Mouse (Mus musculus) embryonic facial prominence, embryonic 10.5 days (tissue): Measurements from ENCODE around the gene Nisch. TPM values are rescaled to one million over a fixed set of nuclear protein-coding genes. Genes with fewer than 3 reads are reported as not detected.

Experiments
- DNase-seq: peaks from one replicate; pipeline ENCODE4 v3.0.0-alpha.2; 2017; ENCODE audit warnings: low spot score
- H3K27ac ChIP-seq: fragments of 300-500 bp; sonication (generic); replicated peaks from 2 replicates; pipeline ENCODE4 v1.5.1; 2016; ENCODE audit warnings: mild to moderate bottlenecking
- H3K27me3 ChIP-seq: fragments of 300-500 bp; sonication (generic); replicated peaks from 2 replicates; pipeline ENCODE4 v1.6.1; 2016; ENCODE audit warnings: low read depth, mild to moderate bottlenecking; ENCODE audit not compliant: poor library complexity, severe bottlenecking
- H3K36me3 ChIP-seq: fragments of 300-500 bp; sonication (generic); replicated peaks from 2 replicates; pipeline ENCODE4 v1.6.1; 2016; ENCODE audit warnings: mild to moderate bottlenecking, moderate library complexity
- H3K4me1 ChIP-seq: fragments of 300-500 bp; sonication (generic); 2 replicates; pipeline ENCODE4 v1.6.1; 2016
- H3K4me3 ChIP-seq: fragments of 300-500 bp; sonication (generic); 2 replicates; pipeline ENCODE4 v1.5.1; 2016; ENCODE audit warnings: mild to moderate bottlenecking, moderate library complexity
- H3K9me3 ChIP-seq: fragments of 300-500 bp; sonication (generic); 2 replicates; pipeline ENCODE4 v1.6.1; 2016; ENCODE audit warnings: mild to moderate bottlenecking
- WGBS: fragments of 180-500 bp; shearing (Covaris S2); methylation state at CpG from one replicate; pipeline ENCODE4 v1.1.7; 2016; 5-methylcytosine and 5-hydroxymethylcytosine counted together
- polyA plus RNA-seq: library from polyadenylated mRNA; unstranded; fragments of >200 nt; fragmentation: Nextera tagmentation; extraction: Ambion mirVana; gene quantifications from 2 replicates; pipeline ENCODE4 v1.2.1, GENCODE M21; 2016

Gene Nisch
- polyA plus RNA-seq, 1 experiment from 2014 or later, result 476 TPM

GRCm38 (mm10) chr14:31130236-31131220, 86.2 kb downstream of the Nisch start, which contains the start of gene Nt5dc2:
Gene Nt5dc2, plus strand, starts transcription at chr14:31131053.
- H3K9me3 ChIP-seq, result no peaks in the 10 kb centered on the region

GRCm38 (mm10) chr14:31129326-31130235, 87.2 kb downstream of the Nisch start:
- peaks cover 83% of the 10 kb centered on the region for H3K4me1 ChIP-seq
- DNase-seq, result no peak
- no peaks in the 10 kb centered on the region for H3K9me3 ChIP-seq
- peak overlapping the region; percentile 92 for H3K27ac ChIP-seq
- no peaks in the 10 kb centered on the region for H3K27me3 ChIP-seq
- H3K4me3 ChIP-seq, result peak overlapping the region; percentile 86
- 68% methylated on average over 15 of the region's 15 CpGs for WGBS
- peaks cover 43% of the 10 kb centered on the region for H3K36me3 ChIP-seq

More at GRCm38 (mm10) chr14:31130236-31131220, 86.2 kb downstream of the Nisch start, which contains the start of gene Nt5dc2:
- peak within 1 kb of the TSS; percentile 76 for H3K4me3 ChIP-seq
- DNase-seq, result peak; percentile 97
- H3K27me3 ChIP-seq, result no peaks in the 10 kb centered on the region
- H3K36me3 ChIP-seq, result peaks cover 46% of the 10 kb centered on the region
- 5% methylated on average over 63 of the region's 63 CpGs for WGBS
- peaks cover 74% of the 10 kb centered on the region for H3K4me1 ChIP-seq
- peak within 1 kb of the TSS; percentile 92 for H3K27ac ChIP-seq

- peak within 1 kb of the TSS; percentile 86 for H3K4me3 ChIP-seq
- DNase-seq, result peak; percentile 99
- H3K4me1 ChIP-seq, result peaks cover 77% of the 10 kb centered on the region
- peaks cover 43% of the 10 kb centered on the region for H3K36me3 ChIP-seq
- H3K27ac ChIP-seq, result peak within 1 kb of the TSS; percentile 92
- H3K27me3 ChIP-seq, result no peaks in the 10 kb centered on the region
- under 1% methylated on average over 33 of the region's 33 CpGs for WGBS
- no peaks in the 10 kb centered on the region for H3K9me3 ChIP-seq
Measured at GRCm38 (mm10) chr14:31128826-31129219, 87.9 kb downstream of the Nisch start, which contains the start of gene Smim4. Gene Smim4, minus strand, starts transcription at chr14:31128956.

DNA sequence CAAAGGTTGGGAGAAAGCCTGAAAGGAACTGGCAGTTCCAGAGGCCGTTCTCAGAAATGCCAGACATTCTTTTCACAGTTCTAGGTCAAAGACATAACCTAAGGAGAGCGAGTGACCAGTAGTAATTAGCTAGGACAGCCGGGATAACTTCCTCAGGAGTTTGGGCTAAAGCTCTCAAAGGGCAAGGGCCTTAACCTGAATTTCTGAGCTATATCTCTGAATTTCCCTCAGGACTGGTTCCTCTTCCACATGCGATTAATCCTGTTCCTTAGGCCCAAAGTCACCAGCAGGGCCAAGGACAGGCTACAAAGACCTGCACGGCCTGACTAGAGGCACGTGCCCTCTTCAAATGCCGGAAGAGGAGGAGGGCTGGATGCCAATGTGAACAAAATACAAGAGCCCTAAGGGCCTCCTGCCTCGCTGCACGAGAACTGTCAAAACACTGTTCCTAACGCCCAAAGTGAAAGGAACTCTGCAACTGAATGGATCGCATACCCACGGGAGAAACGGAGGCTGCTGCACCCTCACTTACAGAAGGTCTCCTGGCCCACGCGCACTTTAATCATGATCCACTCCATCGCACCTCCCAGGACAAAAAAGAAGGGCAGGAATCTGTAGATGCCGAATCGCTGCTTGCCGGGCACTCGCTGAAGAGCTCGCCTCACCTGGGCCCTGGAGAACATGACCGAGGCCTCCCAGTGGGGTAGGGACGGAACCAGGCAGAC, 88.5 kb downstream of the Nisch start:
- Histone ChIP-seq H3K4me3 (peak overlapping the region; percentile 86), H3K27ac (peak overlapping the region; percentile 92), H3K4me1 (peaks cover 72% of the 10 kb centered on the region), H3K27me3 (no peaks in the 10 kb centered on the region), H3K9me3 (no peaks in the 10 kb centered on the region), H3K36me3 (peaks cover 42% of the 10 kb centered on the region)
- 1% methylated on average over 23 of the region's 23 CpGs for WGBS
- DNase-seq, result peak; percentile 58

GRCm38 (mm10) chr14:31126826-31127225, 89.9 kb downstream of the Nisch start:
- H3K4me1 ChIP-seq, result peaks cover 57% of the 10 kb centered on the region
- DNase-seq, result no peak
- H3K27me3 ChIP-seq, result no peaks in the 10 kb centered on the region
- H3K27ac ChIP-seq, result no peak overlapping the region
- 95% methylated on average over 8 of the region's 8 CpGs for WGBS
- peaks cover 45% of the 10 kb centered on the region for H3K36me3 ChIP-seq
- H3K9me3 ChIP-seq, result no peaks in the 10 kb centered on the region
- H3K4me3 ChIP-seq, result peak overlapping the region; percentile 86

DNA sequence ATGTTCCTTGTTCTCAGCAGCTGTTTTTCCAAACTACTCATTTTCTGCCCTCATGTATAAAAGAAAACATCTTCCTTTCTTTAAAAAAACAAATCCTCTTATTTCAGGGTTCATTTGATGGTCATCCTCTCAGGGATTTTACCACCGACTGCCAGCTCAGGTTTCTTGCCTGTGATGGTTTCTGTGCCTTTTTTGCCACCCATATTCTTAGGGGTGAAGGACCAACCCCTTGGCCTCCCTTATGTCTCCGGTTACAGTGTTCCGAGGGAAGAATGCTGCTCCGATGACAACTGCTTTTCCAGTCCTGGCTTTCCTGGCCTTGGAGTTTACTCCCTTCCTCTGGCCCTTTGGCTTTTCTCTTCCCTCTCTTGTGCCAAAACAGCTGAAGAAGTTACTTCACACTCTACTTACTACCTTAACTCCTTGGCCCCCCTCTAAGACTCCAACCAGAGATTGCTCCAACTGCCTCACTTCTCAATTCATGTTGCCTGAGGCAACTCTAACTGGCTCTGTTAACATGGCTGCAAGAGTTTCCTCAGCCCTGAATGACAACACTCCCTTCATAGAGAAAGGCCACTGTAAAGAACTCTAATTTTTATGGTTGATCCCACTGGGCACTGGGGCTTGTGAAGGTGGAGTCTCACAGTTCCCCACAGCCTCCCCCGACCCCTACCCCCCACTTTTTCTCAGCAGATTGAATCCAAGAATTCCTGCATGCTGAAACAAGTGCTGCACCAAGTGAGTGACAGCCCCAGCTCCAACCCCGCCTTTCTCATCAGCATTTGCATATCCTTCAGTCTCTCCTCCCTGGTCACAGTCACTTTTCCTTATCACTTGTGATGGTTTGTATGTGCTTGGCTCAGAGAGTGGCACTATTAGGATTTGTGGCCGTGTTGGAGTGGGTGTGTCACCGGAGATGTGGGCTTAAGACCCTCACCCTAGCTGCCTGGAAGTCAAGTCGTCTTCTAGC, 91.4 kb downstream of the Nisch start:
- H3K9me3 ChIP-seq, result no peaks in the 10 kb centered on the region
- WGBS, result 54% methylated on average over 9 of the region's 9 CpGs
- peaks cover 57% of the 10 kb centered on the region for H3K36me3 ChIP-seq
- H3K4me3 ChIP-seq, result peak overlapping the region; percentile 38
- H3K27ac ChIP-seq, result peak overlapping the region; percentile 73
- H3K4me1 ChIP-seq, result peaks cover 49% of the 10 kb centered on the region
- no peaks in the 10 kb centered on the region for H3K27me3 ChIP-seq
- DNase-seq, result no peak

Other genes starting within 250 kb of the Nisch start
- 37.0 and 40.2 TPM in 2 replicates for gene Glt8d1, start 215.5 kb downstream of the Nisch start, polyA plus RNA-seq
- 255 and 262 TPM in 2 replicates for gene Spcs1, start 215.3 kb downstream of the Nisch start, polyA plus RNA-seq
- gene Pbrm1, start 197.8 kb downstream of the Nisch start, polyA plus RNA-seq, result 153 and 163 TPM in 2 replicates
- 149 and 151 TPM in 2 replicates for gene Gnl3, start 197.8 kb downstream of the Nisch start, polyA plus RNA-seq
- gene Smim4, start 88.0 kb downstream of the Nisch start, polyA plus RNA-seq, result 62.3 and 63.3 TPM in 2 replicates
- gene Nt5dc2, start 85.9 kb downstream of the Nisch start, polyA plus RNA-seq, result 589 and 605 TPM in 2 replicates
- gene Stab1, start 48.3 kb downstream of the Nisch start, polyA plus RNA-seq, result 21.0 and 22.3 TPM in 2 replicates
- 3.0 and 6.2 TPM in 2 replicates for gene Tnnc1, start 8.6 kb downstream of the Nisch start, polyA plus RNA-seq
- 0.76 and 0.79 TPM in 2 replicates for gene Sema3g, start 914 bp upstream of the Nisch start, polyA plus RNA-seq
- gene Phf7, start 34.4 kb upstream of the Nisch start, polyA plus RNA-seq, result 12.0 and 12.8 TPM in 2 replicates
- gene Bap1, start 34.5 kb upstream of the Nisch start, polyA plus RNA-seq, result 139 and 144 TPM in 2 replicates
- gene Dnah1, start 107.0 kb upstream of the Nisch start, polyA plus RNA-seq, result 4.7 and 5.0 TPM in 2 replicates
- 28.3 TPM in 2 replicates for gene Capn7, start 119.7 kb upstream of the Nisch start, polyA plus RNA-seq
- 26.3 and 30.2 TPM in 2 replicates for gene Sh3bp5, start 219.1 kb upstream of the Nisch start, polyA plus RNA-seq